In the genomic region with DNA sequence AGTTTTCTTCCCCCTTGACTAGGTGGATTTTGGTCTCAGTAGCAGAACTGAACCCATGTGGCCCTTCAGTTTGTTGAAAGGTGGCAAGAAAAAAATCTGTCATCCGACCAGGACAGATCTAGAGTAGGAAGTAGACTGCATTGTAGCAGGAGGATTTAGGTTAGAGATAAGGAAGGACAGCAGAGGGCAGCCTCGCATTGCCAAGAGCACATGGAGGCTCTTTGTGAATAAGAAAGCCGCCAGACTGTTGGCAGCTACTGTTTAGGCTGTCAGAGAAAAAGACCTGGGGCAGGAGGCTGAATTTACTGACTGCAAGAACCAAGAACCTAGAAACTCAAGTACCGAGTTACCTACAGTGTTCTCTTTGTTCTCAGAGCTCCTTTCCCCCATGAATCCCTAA, we compare ENCODE assay signal across 8 mouse cellular contexts. TPM values are rescaled to one million over a fixed set of nuclear protein-coding genes. Genes with fewer than 3 reads are reported as not detected.
A peak's percentile ranks its signal among the peaks of the same experiment; 100 is the strongest.
DNase-seq lines count a peak whose midpoint lies in the region; ATAC-seq lines count a peak whose summit lies in the region.

No protein-coding gene starts in this region.

- H3K4me1 ChIP-seq in forebrain, embryonic 14.5 days (ENCODE audit: control insufficient read depth, insufficient read depth, low read length) = peaks cover 5% of the 10 kb centered on the region; the same call in 1 of the 2 replicates
- no peaks in the 10 kb centered on the region for H3K4me1 ChIP-seq in midbrain, embryonic 14.5 days (ENCODE audit: control insufficient read depth, insufficient read depth, low read length)

- no peaks in the 10 kb centered on the region for H3K27me3 ChIP-seq in forebrain, embryonic 14.5 days (replicated peaks; ENCODE audit: control insufficient read depth, insufficient read depth, low read length)
- no peaks in the 10 kb centered on the region for H3K27me3 ChIP-seq in midbrain, embryonic 14.5 days (ENCODE audit: control insufficient read depth, insufficient read depth, low read length)

- peak; percentile 62 for ATAC-seq in forebrain, embryonic 14.5 days
- no peak for ATAC-seq in midbrain, embryonic 14.5 days (ENCODE audit: low FRiP score, low TSS enrichment)

- H3K36me3 ChIP-seq in forebrain, embryonic 14.5 days (ENCODE audit: control insufficient read depth, insufficient read depth, low read length) = 0 out of 2 replicates have a peak, but pooled peaks cover 4% of the 10 kb centered on the region
- 0 out of 2 replicates have a peak, but pooled peaks cover 2% of the 10 kb centered on the region for H3K36me3 ChIP-seq in midbrain, embryonic 14.5 days (ENCODE audit: control insufficient read depth, insufficient read depth, low read length)

- peak; percentile 34 for DNase-seq in kidney, postnatal 10 days
- no peak for DNase-seq in kidney, postnatal 36 days
- peak; percentile 49 for DNase-seq in adrenal gland, postnatal 14 days
- peak; percentile 80 for DNase-seq in forebrain, embryonic 14.5 days (ENCODE audit: low spot score)
- peak; percentile 81 for DNase-seq in midbrain, embryonic 14.5 days
- DNase-seq in thymus, postnatal 25 days = no peak
- no peak for DNase-seq in lung, postnatal 14 days
- no peak for DNase-seq in gastrocnemius, adult 8-10 months (ENCODE audit: low spot score in 2 of 2)

- H3K27ac ChIP-seq in forebrain, embryonic 14.5 days (ENCODE audit: low read depth, low read length) = peak overlapping the region; percentile 36; the same call in 1 of the 2 replicates
- peak overlapping the region; percentile 53 for H3K27ac ChIP-seq in midbrain, embryonic 14.5 days (replicated peaks; ENCODE audit: low read depth, low read length)

- H3K4me3 ChIP-seq in forebrain, embryonic 14.5 days (ENCODE audit: low read depth, low read length) = no peak overlapping the region
- H3K4me3 ChIP-seq in midbrain, embryonic 14.5 days (replicated peaks; ENCODE audit: low read depth, low read length) = no peak overlapping the region

- H3K9me3 ChIP-seq in forebrain, embryonic 14.5 days (replicated peaks; ENCODE audit: control insufficient read depth, low read length) = no peaks in the 10 kb centered on the region
- no peaks in the 10 kb centered on the region for H3K9me3 ChIP-seq in midbrain, embryonic 14.5 days (ENCODE audit: control insufficient read depth, low read length)

- H3K9ac ChIP-seq in forebrain, embryonic 14.5 days (ENCODE audit: low read length) = no peak overlapping the region; the same call in 1 of the 2 replicates
- no peak overlapping the region for H3K9ac ChIP-seq in midbrain, embryonic 14.5 days (replicated peaks; ENCODE audit: low read length)

- H3K4me2 ChIP-seq in forebrain, embryonic 14.5 days (ENCODE audit: low read length) = no peak overlapping the region
- H3K4me2 ChIP-seq in midbrain, embryonic 14.5 days (ENCODE audit: low read length) = no peak overlapping the region

- 15% methylated on average over 4 of the region's 4 CpGs for WGBS in forebrain, embryonic 14.5 days
- WGBS in midbrain, embryonic 14.5 days = 16% methylated on average over 4 of the region's 4 CpGs

RNA-seq across cellular contexts. Expression of a gene that starts 47.0 kb away (rescaled TPM):
- 4.2 and 5.1 TPM in 2 replicates for total RNA-seq in adrenal gland, postnatal 14 days (2021)
- polyA plus RNA-seq in forebrain, embryonic 14.5 days (2014; fragmentation: Nextera tagmentation; extraction: Ambion mirVana) = 0.96 and 1.4 TPM in 2 replicates
- 0.45 and 1.3 TPM in 2 replicates for polyA plus RNA-seq in midbrain, embryonic 14.5 days (2014; fragmentation: Nextera tagmentation; extraction: Ambion mirVana)
- total RNA-seq in gastrocnemius, adult 8-10 months (2022) = 1 to 10 TPM; 1.4 to 1.8 (median 1.5) TPM

Comparison
In these comparisons a context has a peak if more than half of its experiments do, and no peak if none do; other contexts are left out.
1. DNase-seq: peak in kidney, postnatal 10 days (single experiment), adrenal gland, postnatal 14 days (single experiment), forebrain, embryonic 14.5 days (single experiment) and midbrain, embryonic 14.5 days (single experiment); none in kidney, postnatal 36 days (0 of 2), thymus, postnatal 25 days (single experiment), lung, postnatal 14 days (single experiment) and gastrocnemius, adult 8-10 months (0 of 2).